Mouse (Mus musculus) ES-E14 (cell line): Measurements from ENCODE around the gene Nxph3.

ENCODE experiments used
- CHD2 ChIP-seq: IDR thresholded peaks from 2 replicates; pipeline ENCODE4 v1.6.1; 2014; ENCODE audit warnings: mild to moderate bottlenecking, low read depth, low read length, inconsistent platforms
- MAFK ChIP-seq: IDR thresholded peaks from 2 replicates; pipeline ENCODE4 v1.6.1; 2014; ENCODE audit warnings: mild to moderate bottlenecking, low read depth, low read length, inconsistent platforms; ENCODE audit not compliant: insufficient read depth
- ZC3H11A ChIP-seq: IDR thresholded peaks from 2 replicates; pipeline ENCODE4 v1.6.1; 2012; ENCODE audit warnings: low read depth, mild to moderate bottlenecking, inconsistent platforms, low read length, borderline replicate concordance
- ZNF384 ChIP-seq: IDR thresholded peaks from 2 replicates; pipeline ENCODE4 v1.6.1; 2012; ENCODE audit warnings: low read depth, low read length, inconsistent platforms

- TF ChIP-seq ZC3H11A, result no peak
- no peak for TF ChIP-seq ZNF384
- TF ChIP-seq MAFK, result no peak
- TF ChIP-seq CHD2, result no peak
Measured at GRCm38 (mm10) chr11:95500836-95501235, 13.5 kb downstream of the Nxph3 start.
